Mouse (Mus musculus) ES-E14 (cell line): ENCODE results near the gene Anxa11. TPM values are rescaled to one million over a fixed set of nuclear protein-coding genes. Genes with fewer than 3 reads are reported as not detected.

ENCODE experiments used
- DNase-seq: peaks from one replicate; pipeline ENCODE4 v3.0.0-alpha.2; 2013; ENCODE audit warnings: low read depth, low spot score
- H3K27ac ChIP-seq: 2 replicates; pipeline ENCODE4 v1.5.1; 2012; ENCODE audit warnings: low read depth, mild to moderate bottlenecking, low read length, moderate library complexity, mixed read lengths; ENCODE audit not compliant: poor library complexity, insufficient read depth, severe bottlenecking
- H3K36me3 ChIP-seq: 2 replicates; pipeline ENCODE4 v1.6.1; 2012; ENCODE audit warnings: mild to moderate bottlenecking, low read length, moderate library complexity, mixed read lengths; ENCODE audit not compliant: control insufficient read depth, poor library complexity, insufficient read depth, severe bottlenecking
- H3K4me1 ChIP-seq, 2 experiments: fragments of 150-350 bp in 1 of 2; sonication (generic) in 1 of 2; 2 replicates each; pipeline ENCODE4 v1.6.1; 2012; ENCODE audit warnings: low read length in 2 of 2, mild to moderate bottlenecking in 1 of 2, mixed read lengths in 1 of 2; ENCODE audit not compliant: control insufficient read depth in 2 of 2, insufficient read depth in 2 of 2, poor library complexity in 1 of 2
- H3K4me3 ChIP-seq, 2 experiments: fragments of 150-350 bp in 1 of 2; sonication (generic) in 1 of 2; 2 replicates each; pipeline ENCODE4 v1.5.1; 2012; ENCODE audit warnings: low read length in 2 of 2, low read depth in 1 of 2, mild to moderate bottlenecking in 1 of 2, mixed read lengths in 1 of 2; ENCODE audit not compliant: insufficient read depth in 1 of 2, poor library complexity in 1 of 2, severe bottlenecking in 1 of 2
- H3K9ac ChIP-seq: 2 replicates; pipeline ENCODE4 v1.6.1; 2012; ENCODE audit warnings: low read depth, mild to moderate bottlenecking, low read length, mixed read lengths; ENCODE audit not compliant: poor library complexity, insufficient read depth, severe bottlenecking
- H3K9me3 ChIP-seq: fragments of 150-350 bp; sonication (generic); 2 replicates; pipeline ENCODE4 v1.6.1; 2012; ENCODE audit warnings: low read depth, mild to moderate bottlenecking, low read length; ENCODE audit not compliant: control insufficient read depth, insufficient read depth
- CHD2 ChIP-seq: IDR thresholded peaks from 2 replicates; pipeline ENCODE4 v1.6.1; 2014; ENCODE audit warnings: mild to moderate bottlenecking, low read depth, low read length, inconsistent platforms
- HCFC1 ChIP-seq: IDR thresholded peaks from 2 replicates; pipeline ENCODE4 v1.6.1; 2012; ENCODE audit warnings: low read length, inconsistent platforms, borderline replicate concordance; ENCODE audit not compliant: insufficient read depth
- MAFK ChIP-seq: IDR thresholded peaks from 2 replicates; pipeline ENCODE4 v1.6.1; 2014; ENCODE audit warnings: mild to moderate bottlenecking, low read depth, low read length, inconsistent platforms; ENCODE audit not compliant: insufficient read depth
- ZC3H11A ChIP-seq: IDR thresholded peaks from 2 replicates; pipeline ENCODE4 v1.6.1; 2012; ENCODE audit warnings: low read depth, mild to moderate bottlenecking, inconsistent platforms, low read length, borderline replicate concordance
- ZNF384 ChIP-seq: IDR thresholded peaks from 2 replicates; pipeline ENCODE4 v1.6.1; 2012; ENCODE audit warnings: low read depth, low read length, inconsistent platforms
- in situ Hi-C, 2 experiments: fragments of 600-800 bp; cut with MboI; formaldehyde crosslinking; loops; one replicate each; pipeline ENCODE4 v1.15.1; 2025; ENCODE audit warnings: low sequenced_read_pairs in 2 of 2, inconsistent platforms in 1 of 2; ENCODE audit not compliant: unreplicated experiment in 2 of 2
- total RNA-seq: library from RNA; depleted of rRNA; stranded (reverse); fragments of 300-350 nt; gene quantifications from 2 replicates; pipeline ENCODE4 v1.2.3, GENCODE M21; 2012; rRNA removed

Gene Anxa11
- total RNA-seq: 17.0 and 18.7 TPM in 2 replicates

GRCm38 (mm10) chr14:25841991-25842687 lies at the start of gene Anxa11:
Gene Anxa11, plus strand, starts transcription at chr14:25842156.
- H3K36me3 ChIP-seq: peaks cover 3% of the 10 kb centered on the region; the same call in 1 of the 2 replicates
- peak; percentile 79 for DNase-seq
- peaks cover 0 to 17% of the 10 kb centered on the region in 2 experiments; a peak in 3 of 4 replicates for H3K4me1 ChIP-seq
- peak within 1 kb of the TSS; percentile 82 to 89 for H3K4me3 ChIP-seq
- H3K9ac ChIP-seq: peak within 1 kb of the TSS; percentile 88
- TF ChIP-seq MAFK (no peak), HCFC1 (no peak), ZC3H11A (no peak), CHD2 (no peak), ZNF384 (no peak)
- H3K9me3 ChIP-seq: no peaks in the 10 kb centered on the region
- H3K27ac ChIP-seq: peak within 1 kb of the TSS; percentile 82
- in situ Hi-C loops: no loop called here

GRCm38 (mm10) chr14:25794331-25794730 lies 47.6 kb upstream of the Anxa11 start:
- Histone ChIP-seq H3K9me3 (no peaks in the 10 kb centered on the region), H3K4me3 (no peak overlapping the region), H3K9ac (no peak overlapping the region), H3K36me3 (no peaks in the 10 kb centered on the region), H3K27ac (no peak overlapping the region), H3K4me1 (no peaks in the 10 kb centered on the region; a peak in 1 of 4 replicates)
- TF ChIP-seq ZC3H11A: no peak
- TF ChIP-seq MAFK: no peak
- TF ChIP-seq ZNF384: no peak
- TF ChIP-seq CHD2: no peak
- TF ChIP-seq HCFC1: no peak
- no peak for DNase-seq
- in situ Hi-C loops: no loop called here

- no peak overlapping the region for H3K4me3 ChIP-seq
- H3K9me3 ChIP-seq: no peaks in the 10 kb centered on the region
- in situ Hi-C loops: no loop called here
- H3K36me3 ChIP-seq: no peaks in the 10 kb centered on the region
- TF ChIP-seq HCFC1 (no peak), MAFK (no peak), ZC3H11A (no peak), CHD2 (no peak), ZNF384 (no peak)
- H3K4me1 ChIP-seq: no peaks in the 10 kb centered on the region; a peak in 1 of 4 replicates
- H3K27ac ChIP-seq: no peak overlapping the region
- DNase-seq: no peak
- no peak overlapping the region for H3K9ac ChIP-seq
Measured at GRCm38 (mm10) chr14:25795067-25795466, 46.9 kb upstream of the Anxa11 start.

GRCm38 (mm10) chr14:25795561-25796174 lies 46.3 kb upstream of the Anxa11 start:
- Histone ChIP-seq H3K27ac (no peak overlapping the region), H3K4me3 (no peak overlapping the region), H3K9me3 (no peaks in the 10 kb centered on the region), H3K9ac (no peak overlapping the region), H3K36me3 (no peaks in the 10 kb centered on the region), H3K4me1 (no peaks in the 10 kb centered on the region; a peak in 1 of 4 replicates)
- no peak for DNase-seq
- TF ChIP-seq MAFK (no peak), HCFC1 (no peak), CHD2 (no peak), ZC3H11A (no peak), ZNF384 (no peak)
- in situ Hi-C loops: no loop called here
